Mouse (Mus musculus): ENCODE measurements around the gene Scnn1g.

Gene Scnn1g

DNA sequence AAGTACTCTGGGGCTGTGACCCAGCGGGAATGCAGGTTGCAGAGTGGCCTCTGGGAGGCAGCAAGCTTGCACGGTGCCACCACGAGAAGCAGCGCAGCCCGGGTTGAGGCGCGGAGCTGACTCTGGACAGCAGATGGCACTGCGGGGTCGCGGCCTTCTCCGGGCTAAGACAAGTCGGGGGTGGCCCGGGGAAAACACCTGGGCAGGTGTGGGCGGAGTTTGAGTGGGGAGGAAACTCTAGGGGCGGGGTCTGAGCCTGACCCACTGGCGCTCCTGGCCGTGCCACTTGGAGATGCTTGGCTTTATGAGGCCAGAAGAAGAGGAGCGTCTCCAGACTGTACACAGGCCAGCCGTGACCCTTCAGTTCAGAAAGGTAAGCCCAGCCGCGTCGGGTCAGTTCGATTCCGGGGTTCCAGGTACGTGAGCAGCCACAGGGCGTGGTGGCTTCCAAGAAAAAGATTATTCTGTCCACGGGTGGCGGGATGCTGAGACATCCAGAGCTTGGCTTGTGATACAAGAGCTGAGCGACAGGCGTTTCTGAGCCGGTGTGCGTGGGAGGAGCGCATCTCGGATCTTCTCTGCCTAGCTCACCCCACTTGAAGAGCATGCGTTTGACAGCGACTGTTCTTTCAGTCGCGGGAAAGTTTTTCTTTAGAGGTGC is at the start of gene Scnn1g:
TSS of gene Scnn1g (plus strand) at position 309 of the 661 bp plus-strand sequence.
- peak; percentile 89 for DNase-seq

DNA sequence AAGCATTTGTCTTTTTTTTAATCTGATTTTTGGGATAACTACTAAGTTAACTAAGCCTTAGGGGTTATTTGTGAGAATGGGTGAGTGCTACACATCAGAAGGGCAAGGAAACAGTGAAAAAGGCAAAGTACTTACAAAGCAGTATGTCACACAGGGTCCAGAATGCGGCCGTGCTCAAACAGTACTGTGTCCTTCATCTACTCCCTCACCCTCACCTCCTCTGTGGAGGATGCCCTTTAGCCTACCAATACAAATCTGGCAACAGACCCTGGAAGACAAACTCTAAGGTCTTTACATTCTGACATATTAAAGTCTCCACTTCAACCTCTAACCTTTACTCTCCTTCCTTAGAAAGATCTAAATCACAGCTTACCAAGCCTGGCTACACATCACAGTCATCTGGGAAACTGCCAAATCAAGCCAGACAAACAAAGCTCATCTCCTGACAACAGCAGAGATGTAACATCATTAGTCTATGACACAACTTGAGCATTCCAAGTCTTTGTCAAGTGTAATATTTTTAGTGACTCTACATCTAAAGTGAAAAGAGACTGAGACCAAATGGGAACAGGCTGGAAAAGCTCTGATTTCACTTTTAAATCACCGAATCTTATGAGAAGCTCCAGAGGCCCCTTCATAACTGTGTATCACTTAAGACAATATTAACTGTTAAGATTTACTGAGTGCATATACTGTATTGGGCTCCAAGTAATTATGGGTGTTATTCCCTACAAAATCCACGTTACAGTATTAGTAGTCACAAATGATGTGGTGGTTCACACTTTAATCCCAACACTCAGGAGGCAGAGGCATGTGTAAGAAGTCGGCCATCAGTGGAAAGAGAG is 48.9 kb upstream of the Scnn1g start:
- DNase-seq, result no peak

DNA sequence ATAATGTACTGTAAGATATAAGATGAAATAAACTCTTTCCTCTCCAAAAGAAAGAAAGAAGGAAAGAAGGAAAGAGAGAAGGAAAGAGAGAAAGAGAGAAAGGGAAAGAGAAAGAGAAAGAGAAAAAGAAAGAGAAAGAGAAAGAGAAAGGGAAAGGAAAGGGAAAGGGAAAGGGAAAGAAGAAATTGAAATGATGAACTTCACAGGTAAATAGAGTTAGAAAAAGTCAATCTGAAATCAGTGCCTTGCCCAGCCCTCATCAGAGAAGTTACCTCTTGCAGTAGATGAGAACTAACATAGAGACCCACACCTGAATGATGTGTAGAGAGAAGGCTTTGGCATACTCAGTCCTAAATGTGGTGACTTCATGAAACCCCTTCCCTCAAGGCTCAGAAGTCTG is 44.9 kb upstream of the Scnn1g start:
- DNase-seq, result no peak

DNA sequence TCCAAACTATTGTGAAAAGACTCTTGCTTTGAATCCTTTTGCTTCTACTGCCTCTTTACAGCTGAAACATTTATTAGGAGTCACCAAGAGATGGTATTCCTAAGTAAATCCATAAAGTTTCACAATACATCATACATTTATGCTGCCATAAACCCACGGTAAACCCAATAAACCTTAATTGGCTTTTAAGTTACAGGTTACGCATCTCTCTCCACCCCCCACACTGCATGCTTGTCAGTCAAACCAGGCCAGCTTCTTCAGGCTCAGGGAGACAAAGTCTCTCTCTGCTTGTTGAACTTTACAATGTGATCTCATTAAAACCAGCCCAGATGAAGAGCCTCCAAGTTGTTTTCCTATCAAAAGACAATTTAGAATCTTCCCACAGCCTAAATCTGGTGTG is 42.5 kb upstream of the Scnn1g start:
- no peak for DNase-seq

DNA sequence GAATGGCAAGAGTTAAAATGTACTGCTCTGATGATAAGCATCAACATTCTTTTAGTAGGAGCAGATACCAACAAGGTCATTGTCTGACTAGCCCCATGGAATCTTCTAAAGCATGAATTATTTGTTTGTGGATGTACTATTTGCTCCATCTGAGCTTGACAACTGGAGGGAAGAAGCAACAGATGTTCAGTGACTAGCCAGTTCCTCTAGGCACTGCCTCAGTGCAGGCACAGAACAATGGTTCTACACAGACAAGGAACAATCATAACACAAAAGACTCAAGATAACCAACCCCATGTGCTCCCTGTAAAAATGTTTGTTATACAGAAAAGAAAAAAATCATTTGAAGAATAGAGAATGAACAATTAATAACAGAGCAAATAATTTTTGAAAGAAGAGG is 37.1 kb upstream of the Scnn1g start:
- DNase-seq, result no peak

DNA sequence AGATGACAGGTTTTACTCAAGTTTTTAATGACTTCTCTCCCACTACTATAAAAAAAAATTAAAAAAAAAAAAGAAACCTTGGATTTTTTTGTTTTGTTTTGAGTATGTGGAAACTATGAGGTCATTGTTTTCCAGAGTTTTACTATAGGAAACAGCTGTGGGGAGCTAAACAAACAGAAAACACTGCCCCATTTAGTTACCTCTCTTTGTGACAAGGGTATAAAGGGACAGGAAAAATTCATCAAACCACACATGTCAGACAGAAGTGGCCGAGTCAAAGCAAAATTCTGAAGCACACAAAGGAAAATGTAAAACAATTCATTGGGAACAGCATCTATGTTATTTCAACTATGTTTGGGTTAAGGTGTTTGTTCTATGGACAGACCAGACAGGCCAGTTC is 36.7 kb upstream of the Scnn1g start:
- DNase-seq, result no peak

DNA sequence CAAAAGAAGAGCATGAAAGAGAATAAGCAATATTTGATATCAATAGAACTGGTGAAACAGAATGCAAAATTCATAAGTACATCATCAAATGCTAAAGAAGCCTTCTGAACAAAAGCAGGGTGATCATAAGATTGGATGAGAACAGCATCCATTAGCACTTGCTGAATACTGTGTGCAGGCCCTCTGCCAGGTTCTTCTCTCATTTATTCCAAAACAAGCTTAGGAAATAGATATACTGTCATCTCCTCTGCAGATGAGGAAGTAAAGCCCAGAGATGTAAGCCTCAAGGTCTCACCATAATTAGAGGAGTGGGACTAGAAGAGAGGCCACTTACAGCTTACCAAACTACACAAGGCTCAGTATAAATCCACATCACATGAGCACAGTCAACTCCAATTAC is 35.1 kb upstream of the Scnn1g start:
- no peak for DNase-seq

DNA sequence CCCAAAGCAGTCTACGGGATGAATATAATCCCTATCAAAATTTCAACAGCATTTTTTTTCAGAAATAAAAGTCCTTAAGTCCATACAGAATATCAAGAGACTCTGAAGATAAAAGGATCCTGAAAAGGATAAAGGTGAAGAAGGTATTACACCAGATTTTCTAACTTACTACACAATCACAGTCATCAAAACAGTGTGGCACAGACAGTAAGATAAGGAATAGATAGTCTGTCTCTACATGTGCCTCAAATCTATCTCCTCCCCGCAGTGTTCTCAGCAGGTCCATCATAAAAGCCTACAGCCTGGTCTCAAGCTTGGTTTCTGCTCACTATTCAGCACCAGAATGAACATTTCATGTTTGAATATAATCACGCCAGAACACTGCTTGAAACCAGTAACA is 33.8 kb upstream of the Scnn1g start:
- DNase-seq, result no peak

DNA sequence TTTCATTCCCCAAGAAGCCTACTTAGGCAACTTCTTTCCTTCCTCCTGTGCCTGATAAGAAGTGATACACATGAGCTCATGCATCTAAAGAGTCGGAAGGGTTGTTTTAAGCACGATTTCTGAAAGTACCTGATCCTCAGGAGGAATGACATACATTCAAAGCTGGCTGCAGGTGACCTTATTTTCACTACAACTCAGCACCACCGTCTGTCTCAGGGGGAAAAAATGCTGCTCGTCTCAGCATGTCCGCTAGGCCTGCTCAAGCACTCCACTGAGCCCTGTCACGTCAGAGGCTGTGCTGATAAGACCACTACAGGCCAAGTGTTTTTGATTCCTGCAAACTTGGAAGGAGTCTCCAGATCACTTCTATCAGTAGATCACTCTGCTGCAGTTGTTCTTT is 32.3 kb upstream of the Scnn1g start:
- no peak for DNase-seq

DNA sequence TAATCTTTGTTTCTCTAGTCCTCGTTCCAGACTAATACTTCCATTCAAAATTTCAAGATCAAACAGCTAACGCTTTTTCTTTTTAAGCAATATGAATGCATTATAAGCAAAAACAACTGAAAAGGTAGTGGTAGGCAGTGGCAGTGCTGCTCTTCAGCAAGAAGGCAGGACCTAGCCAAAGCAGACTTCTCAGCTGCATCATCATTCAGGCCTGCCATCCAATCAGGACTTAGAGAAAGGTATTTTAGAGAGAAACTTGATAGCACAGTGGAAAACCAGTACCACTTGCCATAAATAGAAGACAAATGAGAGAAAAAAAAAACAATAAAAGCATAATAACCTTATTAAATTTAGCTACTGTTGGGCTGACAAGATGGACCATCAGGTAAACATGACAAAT is 29.2 kb upstream of the Scnn1g start:
- no peak for DNase-seq

DNA sequence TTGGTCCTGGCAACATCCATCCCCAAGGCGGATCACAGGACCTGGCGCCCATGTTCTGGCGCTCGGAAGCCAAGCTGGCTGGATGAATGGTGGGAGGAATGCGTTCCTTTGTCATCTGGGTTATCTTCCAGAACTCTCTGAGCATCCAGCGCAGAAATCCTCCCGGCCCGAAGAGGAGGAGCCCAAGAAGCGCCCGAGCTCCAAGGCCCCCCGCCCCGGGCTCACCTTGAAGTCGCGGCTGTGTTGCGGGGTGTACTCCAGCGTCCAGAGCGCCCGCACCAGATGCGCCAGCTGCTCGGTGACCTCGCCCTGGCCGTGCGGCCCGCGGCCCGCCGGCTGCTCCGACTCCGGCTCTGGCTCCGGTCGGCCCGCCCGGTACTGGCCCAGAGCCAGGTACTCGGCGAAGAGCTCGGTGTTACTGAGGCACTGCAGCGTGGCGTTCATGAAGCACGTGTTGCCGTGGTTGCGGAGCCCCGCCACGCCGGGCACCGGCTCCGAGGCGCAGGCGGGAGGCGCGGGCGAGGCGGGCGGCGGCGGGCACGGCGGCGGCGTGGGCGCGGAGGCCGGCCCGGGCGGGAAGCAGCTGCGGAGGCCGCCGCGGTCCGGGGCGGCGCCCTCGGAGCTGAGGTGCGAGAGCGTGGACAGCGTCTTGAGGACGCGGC is 27.7 kb upstream of the Scnn1g start:
- peak; percentile 62 for DNase-seq

DNA sequence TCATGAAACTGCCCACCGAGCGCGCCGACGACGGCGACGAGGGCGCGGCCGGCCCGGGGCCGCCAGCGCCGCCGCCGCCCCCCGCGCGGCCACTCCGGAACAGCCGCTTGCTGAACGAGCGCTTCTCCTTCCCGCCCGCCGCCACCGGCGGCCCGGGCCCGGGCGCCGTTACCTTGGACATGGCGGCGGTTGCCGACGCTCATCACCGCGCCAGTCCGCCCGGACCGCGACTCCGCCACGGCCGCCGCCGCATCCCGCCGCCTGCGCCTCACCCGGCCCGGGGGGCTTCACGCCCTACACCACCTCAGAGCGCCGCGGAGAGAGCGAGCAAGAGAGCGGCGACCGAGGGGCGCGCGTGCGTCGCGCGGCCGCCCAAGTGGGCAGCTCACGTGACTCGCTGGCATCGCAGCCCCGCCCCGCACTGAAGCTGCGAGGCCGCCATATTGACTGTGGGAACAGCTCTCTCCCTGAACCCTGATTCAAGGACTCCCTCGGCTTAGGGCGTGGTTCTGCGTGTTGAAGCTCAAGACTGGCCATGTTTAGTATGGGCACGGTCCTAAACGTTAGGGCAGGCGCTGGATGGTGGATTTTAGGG is 27.1 kb upstream of the Scnn1g start, which contains the start of gene Usp31:
TSS of gene Usp31 (minus strand) at position 181 of the 595 bp plus-strand sequence.
- DNase-seq, result peak; percentile 94

DNA sequence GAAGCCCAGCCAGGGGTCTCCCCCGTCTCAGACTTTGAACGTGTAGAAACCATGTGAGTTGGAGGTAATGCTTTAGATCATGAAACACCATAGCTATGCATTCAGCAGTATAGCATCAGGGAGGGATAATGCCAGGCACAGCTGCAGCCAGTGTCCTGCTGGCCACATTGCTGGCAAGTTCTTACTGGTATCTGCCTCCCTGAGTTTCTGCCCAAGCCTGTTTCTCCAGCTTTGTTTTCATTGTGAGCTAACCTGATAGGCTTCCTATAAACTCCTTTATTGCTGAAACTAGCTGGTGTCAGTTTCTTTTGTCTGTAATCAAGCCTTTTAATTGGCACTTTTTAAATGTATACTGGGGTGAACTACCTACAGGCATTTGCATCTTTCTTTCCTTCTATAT is 23.1 kb upstream of the Scnn1g start:
- no peak for DNase-seq

DNA sequence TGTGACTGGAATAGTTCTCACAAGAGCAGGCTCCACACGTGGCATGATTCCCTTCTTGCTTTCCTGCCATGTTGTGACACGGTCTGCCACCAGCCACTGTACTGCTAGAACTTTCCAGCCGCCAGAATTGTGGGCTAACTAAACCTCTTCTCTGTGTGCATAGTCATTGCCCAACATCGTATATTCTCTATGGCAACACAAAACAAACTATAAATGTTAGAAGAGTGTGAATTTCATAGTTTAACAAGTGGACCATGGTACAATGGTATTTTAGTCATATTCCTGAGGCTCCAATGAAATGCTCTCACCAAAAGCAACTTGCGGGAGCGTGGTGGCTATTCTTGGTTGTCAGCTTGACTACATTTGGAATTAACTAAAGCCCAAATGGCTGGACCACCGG is 17.2 kb upstream of the Scnn1g start:
- DNase-seq, result no peak

DNA sequence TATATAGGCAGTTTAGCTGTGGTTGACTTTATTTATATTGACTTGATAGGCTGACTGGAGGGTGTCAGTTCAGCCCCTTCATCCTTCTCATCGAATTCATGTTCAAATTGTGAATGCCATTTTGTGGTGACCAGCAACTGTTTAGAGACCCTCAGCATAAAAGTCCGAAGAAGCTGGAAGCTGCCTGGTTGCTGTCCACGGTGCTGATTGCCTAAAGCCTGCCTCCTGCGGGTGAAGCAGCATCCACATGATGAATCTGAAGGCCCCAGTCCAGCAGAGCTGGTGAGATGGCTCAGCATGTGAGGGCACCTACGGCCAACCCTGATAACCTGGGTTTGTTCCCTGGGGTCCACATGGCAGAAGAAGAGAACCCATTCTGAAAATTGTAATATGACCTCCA is 4.1 kb upstream of the Scnn1g start:
- DNase-seq, result no peak

DNA sequence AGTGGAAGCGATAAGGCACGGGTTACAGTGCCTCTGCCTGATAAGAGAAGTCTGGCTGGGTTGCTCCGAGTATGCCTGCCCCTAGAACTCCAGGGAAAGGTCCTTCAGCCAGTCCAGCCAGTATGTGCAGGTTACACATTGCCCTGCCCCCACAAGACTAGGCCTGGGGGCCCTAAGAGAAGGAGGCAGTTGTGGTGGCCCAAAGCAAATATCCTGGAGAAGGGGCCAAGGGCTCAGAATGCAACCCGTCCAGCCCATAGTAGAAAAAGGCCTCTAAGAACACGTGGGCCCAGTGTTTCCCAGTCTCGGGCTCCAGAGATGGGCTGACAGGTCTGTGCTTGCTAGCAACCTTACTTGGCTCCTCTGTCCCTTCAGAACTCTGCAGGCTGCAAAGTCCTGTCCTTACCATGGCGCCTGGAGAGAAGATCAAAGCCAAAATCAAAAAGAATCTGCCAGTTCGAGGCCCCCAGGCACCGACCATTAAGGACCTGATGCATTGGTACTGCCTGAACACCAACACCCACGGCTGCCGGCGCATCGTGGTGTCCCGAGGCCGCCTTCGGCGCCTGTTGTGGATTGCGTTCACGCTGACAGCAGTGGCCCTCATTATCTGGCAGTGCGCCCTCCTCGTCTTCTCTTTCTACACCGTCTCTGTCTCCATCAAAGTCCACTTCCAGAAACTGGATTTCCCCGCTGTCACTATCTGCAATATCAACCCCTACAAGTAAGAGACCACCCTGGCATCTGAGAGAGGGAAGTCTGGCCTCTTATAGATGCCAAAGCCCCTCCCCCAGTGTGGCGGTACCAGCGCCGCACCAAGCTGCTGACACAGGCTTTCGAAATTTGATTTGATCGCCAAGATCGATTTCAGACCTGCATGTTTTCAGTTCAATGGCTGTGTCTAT is 3.5 kb downstream of the Scnn1g start:
- peak; percentile 9 for DNase-seq

DNA sequence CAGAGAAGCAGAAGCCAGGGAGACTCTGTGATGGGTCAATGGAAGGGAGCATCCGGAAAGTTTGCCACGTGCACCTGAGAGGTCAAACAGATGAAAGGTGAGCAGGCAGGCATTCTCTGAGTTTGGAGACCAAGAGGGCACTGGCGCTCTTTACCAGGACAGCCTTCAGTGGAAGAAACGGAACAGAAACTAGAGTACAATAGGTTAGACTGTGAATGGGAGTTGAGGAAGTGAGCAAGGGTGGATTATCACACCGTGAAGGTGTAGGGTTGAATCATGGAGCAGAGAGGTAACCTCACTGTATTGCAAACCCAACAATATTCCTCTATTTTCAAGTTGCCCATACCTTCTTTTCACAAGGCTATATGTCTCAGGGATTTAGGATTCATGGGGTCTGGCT is 16.0 kb downstream of the Scnn1g start:
- DNase-seq, result no peak

DNA sequence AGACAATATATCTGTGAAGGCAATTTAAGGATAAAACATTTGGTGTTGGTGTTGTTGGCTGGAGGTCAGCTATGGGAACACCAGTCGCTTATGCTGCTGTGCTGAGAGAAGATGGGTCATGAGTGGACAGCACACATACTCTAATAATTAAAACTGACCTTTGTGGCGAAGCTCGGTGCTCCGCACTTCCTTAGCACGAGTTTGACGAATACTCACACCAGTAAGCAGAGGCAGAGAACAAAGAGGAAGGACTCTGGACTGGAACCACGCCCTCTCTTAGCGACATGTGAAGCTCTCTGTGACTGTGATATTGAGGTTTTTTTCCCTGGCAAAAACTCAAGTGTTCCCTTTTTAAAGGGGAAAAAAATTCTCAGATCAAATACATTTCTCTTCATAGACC is 20.5 kb downstream of the Scnn1g start:
- no peak for DNase-seq

DNA sequence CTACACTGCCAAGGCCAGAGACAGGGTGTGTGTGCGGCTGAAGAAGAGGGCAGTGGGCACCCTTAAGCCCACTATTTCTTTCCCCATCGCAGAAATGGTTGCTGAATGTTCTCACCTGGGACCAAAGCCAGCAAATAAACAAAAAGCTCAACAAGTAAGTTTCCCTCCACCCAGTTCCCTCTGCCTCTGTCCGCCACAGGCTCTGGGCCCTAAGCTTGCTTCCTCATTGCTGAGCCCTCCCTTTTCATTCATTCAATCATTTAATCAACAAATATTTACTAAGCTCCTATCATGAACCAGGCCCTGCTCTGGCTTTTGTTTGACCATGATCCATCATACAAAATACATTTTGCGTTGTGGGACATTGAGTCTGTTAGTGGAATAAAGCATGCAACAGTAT is 29.0 kb downstream of the Scnn1g start:
- no peak for DNase-seq

DNA sequence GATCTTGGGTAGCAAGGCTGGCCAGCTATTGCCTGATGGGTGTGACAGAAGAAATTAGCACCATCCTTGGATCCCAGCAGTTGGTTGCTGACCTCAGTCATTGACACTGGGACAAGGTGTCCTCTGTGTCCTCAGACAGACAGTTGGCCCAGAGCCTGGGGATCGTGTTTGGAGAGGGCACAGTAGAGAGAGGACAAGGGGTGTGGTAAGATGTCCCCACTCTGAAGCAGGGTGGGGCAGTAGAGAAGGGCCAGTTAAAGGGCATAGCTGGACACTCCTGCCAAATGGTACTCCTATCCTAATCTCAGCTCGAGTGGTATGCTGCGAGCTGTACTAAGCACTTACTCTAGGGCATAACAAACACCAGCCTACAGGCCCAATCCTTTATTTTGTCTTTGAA is 33.6 kb downstream of the Scnn1g start:
- no peak for DNase-seq

DNA sequence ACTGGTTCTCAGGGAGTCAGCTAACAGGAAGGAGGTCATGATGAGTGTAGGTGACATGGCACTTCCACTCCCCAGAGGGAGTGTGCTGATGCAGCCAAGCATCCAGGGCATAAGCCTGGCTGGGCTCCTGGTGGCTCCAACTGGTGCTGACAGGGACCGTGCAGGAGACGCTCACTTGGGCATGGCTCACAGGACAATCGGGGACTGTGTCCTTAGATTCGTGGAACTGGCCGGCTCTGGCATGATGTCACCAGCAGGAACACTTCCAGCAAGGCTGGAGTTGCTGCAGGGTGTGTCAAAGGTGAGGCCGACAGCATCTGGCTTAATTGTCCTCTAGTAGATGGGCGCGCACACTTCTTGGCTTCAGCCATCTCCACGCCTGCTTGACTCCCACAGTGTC is 34.7 kb downstream of the Scnn1g start:
- DNase-seq, result no peak

DNA sequence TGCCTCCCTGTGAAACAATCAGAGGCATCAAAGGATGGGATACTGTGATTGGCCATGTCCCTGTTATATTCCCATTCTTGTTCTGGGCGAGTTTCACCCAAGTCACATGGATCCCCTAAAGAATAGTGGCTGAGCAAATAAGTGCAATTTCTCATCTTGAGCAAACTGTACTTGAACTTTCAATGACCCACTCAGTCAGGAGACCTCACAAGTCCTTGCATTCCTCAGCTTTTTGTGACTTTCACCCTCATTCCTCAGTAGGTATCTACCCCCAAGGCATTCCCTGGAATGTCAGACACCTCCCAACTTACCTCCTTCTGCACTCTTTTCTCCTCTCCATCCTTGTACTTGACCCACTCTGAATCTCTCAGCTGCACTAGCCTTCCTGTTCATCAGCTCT is 44.3 kb downstream of the Scnn1g start:
- DNase-seq, result no peak

DNA sequence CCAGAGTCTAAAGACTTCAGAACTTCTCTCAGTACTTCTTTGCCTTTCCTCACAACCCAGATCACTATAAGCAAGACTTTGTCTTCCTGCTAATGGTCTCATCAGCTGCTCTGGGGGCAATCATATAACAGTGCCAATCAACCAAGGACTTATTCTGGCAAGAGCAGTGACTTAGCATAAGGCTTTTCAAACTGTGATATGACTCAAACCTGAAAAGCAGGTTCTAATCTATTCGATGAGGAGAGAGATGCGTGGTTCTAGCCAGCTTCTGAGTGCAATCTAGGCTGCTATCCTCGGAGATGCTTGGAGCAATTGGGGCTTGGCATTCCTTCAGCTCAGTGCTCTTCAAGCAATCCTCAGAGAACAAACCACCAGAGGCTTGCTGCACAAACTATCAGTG is 44.7 kb downstream of the Scnn1g start:
- no peak for DNase-seq

Measured in cerebellum, adult 11 months (tissue).